Mouse (Mus musculus) large intestine, adult 2 months (tissue): ENCODE measurements around the gene Ano2. TPM values are rescaled to one million over a fixed set of nuclear protein-coding genes. Genes with fewer than 3 reads are reported as not detected.

ENCODE experiments used
- DNase-seq: peaks from one replicate; pipeline ENCODE4 v3.0.0-alpha.2; 2012; ENCODE audit warnings: low read depth, low spot score
- WGBS: fragments of 180-500 bp; shearing (Covaris S2); methylation state at CpG from one replicate; pipeline ENCODE4 v1.1.7; 2018; 5-methylcytosine and 5-hydroxymethylcytosine counted together
- polyA plus RNA-seq: library from polyadenylated mRNA; depleted of rRNA; stranded (reverse); fragments of >200 nt; gene quantifications from 2 replicates; pipeline ENCODE4 v1.2.3, GENCODE M21; 2012

The Ano2 gene
- polyA plus RNA-seq, 1 experiment = 0.79 TPM

DNA sequence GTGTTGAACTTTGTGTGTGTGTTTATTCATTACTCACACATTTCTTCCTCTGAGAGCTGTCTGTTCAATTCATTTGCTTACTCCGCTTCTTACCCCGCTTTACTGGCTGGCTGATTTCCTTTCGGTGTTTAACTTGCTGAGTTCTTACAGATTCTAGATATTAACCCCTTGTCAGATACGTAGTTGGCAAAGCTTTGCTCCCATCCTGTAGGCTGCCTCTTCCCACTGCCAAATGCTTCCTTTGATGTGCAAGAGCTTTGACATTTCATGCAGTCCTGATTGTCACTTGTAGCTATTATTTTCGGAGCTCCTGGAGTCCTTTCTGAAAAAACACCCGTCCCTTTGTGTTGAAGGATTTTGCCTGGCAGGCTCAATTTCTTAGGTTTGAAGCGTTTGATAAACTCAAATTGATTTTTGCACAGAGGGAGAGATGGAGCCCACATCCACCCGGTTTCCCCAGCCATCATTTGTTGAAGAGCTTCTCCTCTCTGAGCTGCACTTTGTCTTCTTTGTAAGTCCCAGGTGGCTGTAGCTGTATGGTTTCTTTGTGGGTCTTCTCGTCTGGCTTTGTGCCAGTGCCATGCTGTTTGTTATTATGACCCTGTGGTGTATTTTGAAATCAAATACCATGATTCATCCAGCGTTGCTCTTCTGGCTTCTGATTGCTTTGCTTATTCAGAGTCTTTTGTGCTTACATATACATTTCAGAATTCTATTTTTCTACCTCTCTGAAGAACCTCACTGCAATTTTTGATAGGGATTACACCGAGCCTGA is 47.5 kb downstream of the Ano2 start:
- WGBS = 53% methylated on average over 11 of the region's 11 CpGs

DNA sequence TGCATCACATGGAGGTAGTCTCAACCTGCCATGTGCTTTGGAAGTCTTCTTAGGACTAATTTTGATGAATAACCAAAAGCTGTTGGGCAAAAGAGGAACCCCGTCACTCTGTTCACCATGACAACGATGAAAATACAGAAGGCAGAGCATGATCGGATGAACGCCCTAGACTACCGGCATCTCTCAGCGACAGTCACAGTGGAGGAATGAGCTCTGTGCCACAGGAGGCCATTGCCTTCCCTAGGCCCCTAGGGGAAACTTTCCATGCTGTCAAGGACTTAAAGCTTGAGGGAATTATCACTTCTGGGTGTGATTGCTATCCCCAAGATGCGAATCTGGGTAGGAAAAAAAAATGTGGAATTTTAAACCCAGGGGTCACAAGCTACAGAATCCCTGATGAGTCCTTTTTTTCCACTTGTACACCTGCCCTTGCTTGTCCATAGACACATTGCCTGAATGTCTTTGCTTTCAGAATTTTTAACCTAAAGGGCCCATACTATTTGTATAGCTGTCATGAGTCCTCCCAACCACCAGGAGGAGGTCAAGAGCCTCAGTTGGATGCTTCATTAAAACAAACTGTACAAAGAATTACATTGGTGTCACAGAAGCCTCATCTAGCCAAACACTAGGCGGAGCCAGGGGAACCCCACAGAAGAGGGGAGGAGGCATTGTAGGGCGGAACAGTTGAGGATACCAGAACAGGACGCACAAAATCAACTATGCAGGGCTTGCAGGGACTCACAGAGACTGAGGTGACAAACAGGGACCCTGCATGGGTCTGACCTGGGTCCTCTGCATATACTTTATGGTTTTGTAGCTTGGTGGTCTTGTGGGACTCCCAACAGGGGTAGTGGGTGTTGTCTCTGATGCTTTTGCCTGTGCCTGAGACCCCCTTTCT is 53.2 kb downstream of the Ano2 start:
- 88% methylated on average over 10 of the region's 10 CpGs for WGBS
- no peak for DNase-seq

More for the DNA sequence above, 47.5 kb downstream of the Ano2 start:
- no peak for DNase-seq

DNA sequence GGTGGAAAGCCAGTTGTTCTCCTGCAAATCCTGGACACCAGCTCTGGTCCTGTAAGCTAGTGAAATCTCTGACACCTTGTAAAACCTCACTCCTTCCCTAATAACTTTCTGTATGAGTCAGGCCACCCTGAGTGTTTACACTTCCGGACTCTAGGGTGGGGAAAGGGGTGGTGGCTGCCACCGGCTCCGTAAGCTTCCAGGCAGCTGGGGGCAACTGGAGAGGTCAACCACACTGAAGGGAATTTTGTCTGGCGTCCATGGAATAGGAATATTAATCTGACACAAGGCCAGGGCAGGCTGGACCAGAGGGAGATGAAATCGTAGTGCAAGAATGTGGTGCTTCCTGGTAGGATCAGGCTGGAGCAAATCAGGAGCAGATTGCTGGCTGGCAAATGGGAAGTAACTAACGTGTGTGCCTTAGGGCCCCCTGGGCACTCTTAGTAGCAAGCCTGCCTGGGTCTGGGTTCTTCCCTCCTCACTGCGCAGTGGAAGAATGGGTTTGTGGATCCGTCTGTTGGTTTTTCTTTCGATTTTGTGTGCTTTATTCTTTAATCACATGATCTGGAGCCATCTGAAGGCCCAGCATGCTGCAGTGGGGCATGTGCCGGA is 57.2 kb downstream of the Ano2 start:
- peak; percentile 13 for DNase-seq
- 37% methylated on average over 10 of the region's 10 CpGs for WGBS

DNA sequence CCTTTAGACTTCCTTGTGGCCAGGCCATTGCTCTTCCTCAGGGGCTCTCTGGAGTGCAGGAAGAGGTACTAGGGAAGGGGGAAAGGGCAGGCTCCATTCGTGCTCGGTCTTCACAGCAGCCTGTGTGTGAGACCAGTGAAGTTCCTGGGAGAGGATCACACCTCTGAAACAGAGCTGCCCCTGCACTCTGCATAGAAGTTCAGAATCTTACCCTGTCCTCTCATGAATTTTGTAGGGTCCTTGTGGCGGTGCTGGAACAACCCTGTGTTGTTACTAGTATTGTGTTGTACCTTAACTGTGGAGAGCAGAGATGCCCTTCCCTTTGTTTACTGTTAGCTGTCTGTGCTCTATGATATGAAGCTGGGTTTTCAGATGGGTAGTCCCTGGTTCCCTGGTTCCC is 58.4 kb downstream of the Ano2 start:
- WGBS = 63% methylated on average over 3 of the region's 3 CpGs
- no peak for DNase-seq

DNA sequence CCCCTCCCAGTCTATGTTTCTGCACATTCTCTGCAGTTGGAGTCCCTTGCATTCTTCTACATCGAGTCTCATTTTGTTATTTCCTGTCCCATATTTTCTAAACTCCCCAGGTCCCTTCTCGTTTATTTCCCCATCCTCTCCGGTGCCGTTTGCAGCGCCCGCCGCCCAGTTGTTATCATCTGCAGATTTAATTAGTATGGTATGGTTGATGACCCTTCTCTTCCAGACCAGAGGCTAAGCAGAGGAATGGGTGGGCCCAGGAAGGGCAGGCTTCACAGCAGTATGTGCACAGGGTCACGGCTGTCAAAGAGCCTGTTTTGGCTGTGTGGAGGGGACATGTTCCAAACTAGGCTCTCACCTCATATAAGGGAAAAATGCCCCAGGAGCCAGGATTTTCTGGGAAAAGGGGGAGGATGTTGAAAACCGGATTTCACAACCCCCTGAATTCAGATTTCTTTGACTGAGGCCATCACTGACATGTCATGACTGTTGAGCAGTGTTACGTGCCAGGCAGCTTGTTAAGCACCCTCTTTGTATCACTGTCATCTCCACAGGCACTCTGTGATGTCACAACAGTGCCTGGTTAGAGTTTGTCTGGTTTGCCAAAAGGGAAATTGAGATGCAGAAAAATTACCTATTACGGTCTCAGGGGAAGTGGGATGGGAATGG is 72.8 kb downstream of the Ano2 start:
- 66% methylated on average over 11 of the region's 11 CpGs for WGBS
- no peak for DNase-seq

DNA sequence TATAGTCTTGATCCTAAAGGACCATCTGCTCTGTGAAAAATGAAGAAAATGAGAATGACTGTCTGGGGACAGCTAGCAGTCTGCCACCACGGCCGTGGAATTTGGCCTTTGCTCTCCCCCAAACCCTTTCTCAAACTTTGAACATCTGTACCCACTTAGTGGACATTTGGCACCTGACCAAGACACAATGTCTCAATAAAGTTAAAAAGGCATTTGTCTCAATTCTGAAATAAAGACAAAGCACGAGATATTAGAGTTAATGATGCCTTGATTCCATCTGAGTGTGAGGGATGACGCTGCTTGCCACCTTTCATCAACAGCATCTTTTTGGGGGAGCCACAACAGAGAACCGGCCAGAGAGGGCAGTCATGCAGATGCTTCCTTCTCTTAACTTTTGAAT is 83.0 kb downstream of the Ano2 start:
- DNase-seq = no peak
- 51% methylated on average over 5 of the region's 5 CpGs for WGBS

DNA sequence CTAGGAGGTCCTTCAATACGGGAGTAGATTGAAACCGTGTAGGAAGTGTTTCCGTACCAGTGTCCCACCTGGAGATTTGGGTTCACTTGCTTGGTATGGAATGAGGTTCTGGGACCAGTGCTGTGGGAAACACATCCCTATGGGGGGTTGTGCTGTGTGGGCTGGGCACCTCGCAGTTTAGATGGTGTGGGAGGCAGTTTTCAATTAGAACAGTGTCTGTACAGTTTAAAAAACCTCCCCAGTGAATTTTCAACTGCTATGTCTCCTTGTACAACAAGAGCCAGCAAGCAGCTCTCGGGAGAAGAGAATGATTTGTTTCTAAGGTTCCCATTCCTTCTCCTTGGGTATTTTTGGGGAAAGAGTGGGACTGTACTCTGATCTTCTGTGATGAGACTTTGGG is 86.1 kb downstream of the Ano2 start:
- no peak for DNase-seq

DNA sequence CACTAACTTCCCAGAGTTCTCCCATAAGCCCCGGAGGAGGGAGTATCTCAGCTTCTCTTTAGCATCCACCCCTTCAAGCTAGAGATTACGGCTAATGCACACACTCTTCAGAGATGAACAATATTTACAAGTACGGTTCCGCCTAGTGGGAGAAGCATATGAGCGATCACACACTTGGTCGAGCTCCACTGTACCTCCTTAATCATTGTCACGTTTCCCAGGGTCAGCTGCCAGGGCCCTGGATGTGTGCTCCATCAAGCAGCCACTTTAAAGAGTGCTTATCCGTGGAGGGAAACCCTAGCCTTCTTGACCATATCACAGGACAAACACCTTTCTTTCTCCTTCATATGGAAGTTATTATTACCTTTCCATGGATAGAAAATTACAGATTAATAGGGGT is 112.7 kb downstream of the Ano2 start:
- no peak for DNase-seq
- 70% methylated on average over 8 of the region's 8 CpGs for WGBS

More for the DNA sequence above, 86.1 kb downstream of the Ano2 start:
- WGBS = 70% methylated on average over 5 of the region's 5 CpGs

DNA sequence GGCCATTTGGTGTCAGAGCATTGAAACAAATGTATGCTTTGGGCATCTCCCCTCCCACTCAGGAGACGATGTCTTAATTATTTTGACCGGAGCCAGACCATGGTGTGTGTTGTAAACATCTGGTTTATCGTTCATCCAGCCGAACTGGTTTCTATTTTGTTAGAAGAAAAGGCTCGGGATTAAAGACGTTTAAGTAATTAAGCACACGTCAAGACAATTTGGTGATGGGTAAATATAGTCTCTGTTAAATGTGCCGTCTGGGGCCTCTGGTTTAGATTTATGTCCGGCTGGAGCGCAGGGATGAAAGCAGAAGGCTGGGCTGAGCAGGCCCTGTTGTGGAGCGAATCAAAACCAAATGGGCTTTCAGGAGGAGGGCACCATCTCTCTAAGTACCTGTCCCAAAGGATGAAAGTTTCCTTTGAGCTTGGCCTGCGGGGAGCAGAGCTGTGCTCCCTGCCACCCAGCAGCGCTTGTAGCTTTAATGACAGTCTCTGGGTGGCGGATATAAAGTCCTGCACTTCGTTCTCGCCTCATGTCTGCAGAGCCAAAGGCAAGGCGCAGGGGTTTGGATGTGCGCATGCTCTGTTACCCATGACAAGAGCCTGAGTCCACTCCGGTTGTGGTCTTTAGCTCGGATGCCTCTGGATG is 113.3 kb downstream of the Ano2 start:
- no peak for DNase-seq
- 35% methylated on average over 20 of the region's 20 CpGs for WGBS

DNA sequence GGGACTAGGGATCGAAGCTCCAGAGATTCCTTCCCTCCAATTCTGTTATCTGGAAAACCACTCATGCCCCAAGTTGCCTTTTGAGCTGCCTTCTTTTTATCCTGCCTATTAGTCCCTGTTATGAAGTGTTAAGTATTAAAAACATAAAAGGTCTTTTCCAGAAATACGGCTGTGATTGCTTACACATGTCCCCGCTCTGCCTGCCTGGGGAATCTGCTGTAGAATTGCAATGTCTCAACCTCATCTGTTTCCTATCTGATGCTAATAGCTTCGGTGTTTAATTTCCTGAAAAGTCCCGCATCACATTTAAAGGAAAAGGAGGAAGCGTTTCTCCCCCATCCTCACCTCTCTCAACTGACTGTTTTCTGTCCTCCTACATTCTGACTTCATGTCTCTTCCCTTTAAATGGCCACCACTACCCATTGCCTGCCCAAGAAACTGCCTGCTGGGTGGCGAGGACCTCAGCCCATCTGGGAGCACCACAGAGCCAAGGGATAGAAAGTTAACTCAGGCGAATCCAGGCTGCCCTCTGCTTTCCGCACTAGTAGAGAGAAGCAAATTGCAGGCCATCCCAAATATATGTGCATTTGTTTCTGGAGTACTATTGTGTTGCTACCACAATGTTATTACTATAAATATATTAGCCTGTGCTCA is 118.9 kb downstream of the Ano2 start:
- WGBS = 74% methylated on average over 9 of the region's 9 CpGs
- no peak for DNase-seq

DNA sequence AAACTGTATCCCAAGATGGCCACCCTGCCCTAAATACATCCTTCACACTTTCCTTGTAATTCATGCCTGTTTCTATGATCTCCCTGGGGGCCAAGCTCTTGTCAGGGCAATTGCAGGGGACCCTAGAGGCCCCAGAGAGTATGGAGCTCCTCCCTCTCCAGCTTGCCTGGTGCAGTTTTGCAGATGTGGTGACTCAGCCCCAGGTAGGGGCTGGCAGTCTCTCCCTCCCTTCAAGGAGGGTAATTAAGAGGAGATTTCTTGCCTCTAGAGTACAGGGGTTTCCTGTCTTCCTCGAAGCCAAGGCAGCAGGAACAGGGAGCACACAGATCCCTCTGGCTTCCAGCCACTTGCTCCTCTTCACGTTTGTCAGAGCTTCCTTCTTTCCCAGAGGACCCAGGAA is 121.2 kb downstream of the Ano2 start:
- WGBS = 6% methylated on average over 2 of the region's 2 CpGs

DNA sequence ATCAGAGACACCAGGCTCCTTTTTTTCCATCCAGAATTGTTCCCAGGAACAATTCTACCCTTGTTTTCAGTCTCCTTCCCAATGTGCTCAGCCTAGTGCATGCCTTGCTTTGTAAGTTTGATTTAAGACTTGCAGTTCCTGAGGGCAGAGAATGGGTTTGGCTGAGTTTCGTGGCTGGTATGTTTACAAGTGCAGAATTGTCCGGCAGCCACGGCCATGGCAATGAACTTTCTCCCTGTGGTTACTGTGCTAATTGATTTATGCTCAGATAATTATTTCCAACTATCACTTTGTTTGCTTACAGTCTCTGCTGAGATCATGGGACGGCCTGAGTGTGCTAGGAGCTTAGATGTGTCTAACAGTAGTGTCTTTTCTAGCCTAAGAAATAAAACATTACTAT is 147.9 kb downstream of the Ano2 start:
- no peak for DNase-seq
- 23% methylated on average over 4 of the region's 4 CpGs for WGBS

More for the DNA sequence above, 121.2 kb downstream of the Ano2 start:
- DNase-seq = no peak

DNA sequence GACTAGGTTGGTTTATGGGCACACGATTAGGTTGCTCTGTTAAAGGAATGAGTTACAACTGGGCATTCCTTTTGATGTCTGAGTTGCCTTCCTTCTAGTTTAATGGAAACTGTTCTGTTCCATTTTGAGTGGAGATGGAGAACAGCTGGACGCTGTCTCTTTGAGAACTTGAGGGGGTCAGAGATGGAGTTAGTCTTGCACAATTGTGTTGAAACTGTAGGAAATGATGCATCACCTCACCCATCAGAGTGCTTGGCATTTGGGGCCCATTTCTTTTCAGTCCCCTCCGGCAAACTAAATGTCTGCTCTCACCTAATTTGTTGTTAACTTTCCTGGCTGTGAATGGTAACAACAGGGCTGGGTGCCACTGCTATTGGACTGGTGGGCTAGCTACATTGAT is 151.1 kb downstream of the Ano2 start:
- WGBS = 77% methylated on average over 3 of the region's 3 CpGs
- DNase-seq = no peak

DNA sequence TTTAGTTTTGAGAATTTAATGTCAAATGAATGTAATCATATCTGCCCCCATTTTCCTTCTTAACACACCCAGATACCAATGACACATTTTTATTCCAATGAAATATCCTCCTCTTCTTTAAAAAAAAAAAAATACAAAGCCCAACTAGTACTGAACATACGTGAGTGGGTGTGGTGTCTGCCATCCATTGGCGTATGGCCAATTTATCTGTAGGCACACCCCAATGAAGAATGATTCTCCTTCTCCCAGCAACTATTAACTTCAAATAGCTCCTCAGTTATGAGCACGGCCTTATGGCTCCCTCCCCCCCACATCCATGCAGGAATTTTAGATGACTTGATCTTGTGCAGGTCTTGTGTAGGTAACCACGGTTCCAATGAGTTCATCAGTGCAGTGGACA is 161.0 kb downstream of the Ano2 start:
- 58% methylated on average over 4 of the region's 4 CpGs for WGBS
- no peak for DNase-seq

DNA sequence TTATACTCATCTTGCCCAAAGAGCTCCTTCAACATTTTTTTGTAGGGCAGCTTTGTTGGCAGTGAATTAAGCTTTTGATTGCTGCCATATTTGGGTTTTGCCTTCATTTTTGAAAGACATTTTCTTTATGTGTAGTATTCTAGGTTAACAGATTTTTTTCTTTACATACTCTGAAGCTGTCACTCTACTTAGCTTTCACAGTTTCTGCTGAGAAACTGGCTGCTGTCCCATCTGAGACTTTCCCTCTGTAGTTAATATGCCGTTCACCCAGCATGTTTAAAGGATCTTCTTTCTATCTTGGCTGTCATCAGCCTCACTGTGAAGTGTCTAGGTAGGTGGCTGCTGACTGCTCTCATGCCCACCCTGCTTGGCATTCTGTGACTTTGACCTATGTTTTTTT is 168.1 kb downstream of the Ano2 start:
- 88% methylated on average over 1 of the region's 1 CpGs for WGBS

DNA sequence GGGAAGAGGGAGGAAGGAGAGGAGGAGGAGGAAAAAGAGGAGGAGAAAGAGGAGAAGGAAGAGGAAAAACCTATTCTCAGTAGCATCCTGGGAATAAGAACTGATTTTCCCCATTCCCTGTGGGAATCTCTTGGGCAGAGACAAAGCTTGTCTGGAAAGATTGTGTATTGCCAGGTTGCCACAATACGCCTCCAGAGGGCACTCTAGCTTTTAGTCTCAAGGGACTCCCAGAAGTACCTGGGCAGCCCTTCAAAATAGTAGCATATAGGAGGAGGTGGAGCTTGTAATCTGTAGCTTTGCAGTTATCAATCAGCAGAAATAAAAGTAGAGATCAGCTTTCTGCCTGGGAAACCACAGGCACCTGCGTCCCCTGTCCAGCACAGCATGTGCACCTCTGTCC is 178.3 kb downstream of the Ano2 start:
- no peak for DNase-seq

More for the DNA sequence above, 168.1 kb downstream of the Ano2 start:
- DNase-seq = no peak

DNA sequence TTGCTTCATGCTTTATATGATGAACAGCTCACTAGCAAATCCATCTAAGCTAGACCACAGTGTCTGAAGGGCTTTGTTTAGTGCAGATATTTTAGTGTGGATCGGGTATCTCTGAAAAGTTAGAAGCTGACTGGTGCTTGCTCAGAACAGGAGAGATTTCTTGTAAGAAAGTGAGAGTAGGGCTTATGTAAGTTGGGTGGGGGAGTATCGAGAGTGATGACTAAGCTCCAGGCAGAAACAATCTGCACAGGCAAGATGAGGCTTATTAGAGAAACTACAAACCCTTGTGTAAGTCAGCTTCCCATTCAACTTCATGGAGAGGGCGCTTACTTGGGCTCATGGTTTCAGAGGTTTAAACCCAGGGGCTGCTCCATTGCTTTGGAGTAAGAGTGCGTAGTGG is 181.3 kb downstream of the Ano2 start:
- 80% methylated on average over 4 of the region's 4 CpGs for WGBS
- DNase-seq = no peak

More for the DNA sequence above, 178.3 kb downstream of the Ano2 start:
- 39% methylated on average over 2 of the region's 2 CpGs for WGBS

DNA sequence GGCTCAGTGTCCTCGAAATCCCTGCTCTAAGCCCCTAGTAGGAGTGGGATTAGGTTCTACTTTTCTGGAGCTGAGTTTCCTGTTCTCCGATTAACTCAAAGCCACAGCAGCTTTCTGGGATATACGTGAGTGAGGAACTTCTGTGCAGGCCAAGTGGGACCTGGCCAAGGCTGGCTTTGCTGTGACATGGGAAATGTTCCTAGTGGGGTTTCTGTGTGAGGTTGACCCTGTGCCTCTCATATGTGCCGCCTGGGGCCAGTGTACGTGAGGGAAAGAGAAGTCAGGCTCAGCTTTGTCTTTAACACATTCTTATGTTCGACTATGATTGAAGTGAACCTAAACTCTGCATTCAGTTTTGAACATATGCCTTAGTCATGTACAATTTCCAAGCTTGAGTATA is 184.5 kb downstream of the Ano2 start:
- no peak for DNase-seq
- 81% methylated on average over 6 of the region's 6 CpGs for WGBS

DNA sequence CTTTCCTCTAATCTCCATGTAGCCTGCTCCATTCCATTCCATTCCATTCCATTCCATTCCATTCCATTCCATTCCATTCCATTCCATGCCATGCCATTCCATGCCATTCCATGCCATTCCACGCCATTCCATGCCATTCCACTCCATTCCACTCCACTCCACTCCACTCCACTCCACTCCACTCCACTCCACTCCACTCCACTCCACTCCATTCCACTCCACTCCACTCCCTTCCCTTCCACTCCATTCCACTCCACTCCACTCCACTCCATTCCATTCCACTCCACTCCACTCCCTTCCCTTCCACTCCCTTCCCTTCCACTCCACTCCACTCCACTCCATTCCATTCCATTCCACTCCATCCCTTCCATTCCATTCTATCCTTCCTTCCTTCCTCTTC is 186.7 kb downstream of the Ano2 start:
- WGBS = 74% methylated on average over 1 of the region's 1 CpGs
- DNase-seq = no peak
